Mouse (Mus musculus) layer of hippocampus, adult 6 months (tissue): ENCODE measurements around the gene Ceacam1. TPM values are rescaled to one million over a fixed set of nuclear protein-coding genes. Genes with fewer than 3 reads are reported as not detected.

ENCODE experiments used
- long read RNA-seq, 2 experiments: library from polyadenylated mRNA; unstranded; transcript quantifications; one replicate each; pipeline ENCODE4 v2.0.0; 2019 to 2020
- polyA plus RNA-seq: library from polyadenylated mRNA; unstranded; fragments of <200 nt; fragmentation: Nextera tagmentation; gene quantifications from 2 replicates; pipeline ENCODE4 v1.2.3, GENCODE M21; 2021

Gene Ceacam1
- polyA plus RNA-seq = 3.6 and 4.8 TPM in 2 replicates
- long read RNA-seq, experiment 1, partial matches to known transcripts = 0 of 3 reads
- long read RNA-seq, experiment 1, other reads (novel, unspliced or antisense) = 0 of 3 reads
- long read RNA-seq, experiment 2, transcript Ceacam1-209 (6 exons, 1,061 nt) = major isoform, 11 of 20 reads
- long read RNA-seq, experiment 2, partial matches to known transcripts = 0 of 20 reads
- long read RNA-seq, experiment 2, other reads (novel, unspliced or antisense) = 5 of 20 reads

GRCm38 (mm10) chr7:25477091-25477751 is at the start of gene Ceacam1:
Gene Ceacam1, minus strand, starts transcription at chr7:25477603.

GRCm38 (mm10) chr7:25412833-25413441 is 64.5 kb downstream of the Ceacam1 start, which contains the start of gene Cxcl17:
Gene Cxcl17, minus strand, starts transcription at chr7:25412886.

Other genes starting within 250 kb of the Ceacam1 start
- 10.0 and 12.5 TPM in 2 replicates for gene Gsk3a, start 239.8 kb downstream of the Ceacam1 start, polyA plus RNA-seq
- 3.8 and 5.9 TPM in 2 replicates for gene Erf, start 226.8 kb downstream of the Ceacam1 start, polyA plus RNA-seq
- 29.7 and 30.9 TPM in 2 replicates for gene Cic, start 209.9 kb downstream of the Ceacam1 start, polyA plus RNA-seq
- 41.6 and 50.0 TPM in 2 replicates for gene Pafah1b3, start 179.6 kb downstream of the Ceacam1 start, polyA plus RNA-seq
- 0.15 TPM in 1 of 2 replicates, not detected in the other for gene Prr19, start 176.2 kb downstream of the Ceacam1 start, polyA plus RNA-seq
- 6.3 and 8.2 TPM in 2 replicates for gene Tmem145, start 171.5 kb downstream of the Ceacam1 start, polyA plus RNA-seq
- gene Megf8, start 160.4 kb downstream of the Ceacam1 start, polyA plus RNA-seq = 6.5 and 6.8 TPM in 2 replicates
- 0.21 TPM in 1 of 2 replicates, not detected in the other for gene Cnfn, start 107.9 kb downstream of the Ceacam1 start, polyA plus RNA-seq
- 5.1 and 5.6 TPM in 2 replicates for gene Lipe, start 78.9 kb downstream of the Ceacam1 start, polyA plus RNA-seq
- gene Cxcl17, start 64.7 kb downstream of the Ceacam1 start, polyA plus RNA-seq = not detected in 2 replicates
- gene Ceacam2, start 62.3 kb upstream of the Ceacam1 start, polyA plus RNA-seq = 0.15 and 0.44 TPM in 2 replicates
- gene Erich4, start 138.3 kb upstream of the Ceacam1 start, polyA plus RNA-seq = 0.26 TPM in 1 of 2 replicates, not detected in the other
- gene Dmac2, start 141.8 kb upstream of the Ceacam1 start, polyA plus RNA-seq = 42.7 and 50.0 TPM in 2 replicates
- 0.19 and 0.45 TPM in 2 replicates for gene B3gnt8, start 149.1 kb upstream of the Ceacam1 start, polyA plus RNA-seq
- 30.5 TPM in 2 replicates for gene Bckdha, start 181.4 kb upstream of the Ceacam1 start, polyA plus RNA-seq
- 38.7 and 38.9 TPM in 2 replicates for gene Exosc5, start 181.6 kb upstream of the Ceacam1 start, polyA plus RNA-seq
- gene Tmem91, start 197.6 kb upstream of the Ceacam1 start, polyA plus RNA-seq = 25.7 and 26.5 TPM in 2 replicates
- gene B9d2, start 203.2 kb upstream of the Ceacam1 start, polyA plus RNA-seq = 45.1 and 47.8 TPM in 2 replicates
- 0.26 and 0.60 TPM in 2 replicates for gene Tgfb1, start 209.4 kb upstream of the Ceacam1 start, polyA plus RNA-seq
- 40.0 and 50.9 TPM in 2 replicates for gene Ccdc97, start 241.5 kb upstream of the Ceacam1 start, polyA plus RNA-seq